Mouse (Mus musculus) CH12.LX (cell line): ENCODE measurements around the gene Nek6.

Experiments used
- CTCF ChIP-seq, 2 experiments: IDR thresholded peaks in 1 of 2; conservative IDR thresholded peaks in 1 of 2; 2 replicates each; pipeline ENCODE4 v1.5.1; 2011 to 2012; ENCODE audit warnings: low read depth in 2 of 2, low read length in 2 of 2, improper control_type of control experiment in 1 of 2, inconsistent platforms in 1 of 2, mild to moderate bottlenecking in 1 of 2, moderate library complexity in 1 of 2
- JUN ChIP-seq: IDR thresholded peaks from 2 replicates; pipeline ENCODE4 v1.6.1; 2011; ENCODE audit warnings: low read depth, mild to moderate bottlenecking, low read length, improper control_type of control experiment, moderate library complexity; ENCODE audit not compliant: insufficient read depth
- MAZ ChIP-seq: IDR thresholded peaks from 2 replicates; pipeline ENCODE4 v1.6.1; 2012; ENCODE audit warnings: low read depth, mild to moderate bottlenecking, inconsistent platforms, low read length, improper control_type of control experiment, moderate library complexity
- POLR2A ChIP-seq: IDR thresholded peaks from 2 replicates; pipeline ENCODE4 v1.6.1; 2011; ENCODE audit warnings: low read depth, mild to moderate bottlenecking, improper control_type of control experiment, low read length
- POLR2AphosphoS2 ChIP-seq: IDR thresholded peaks from 2 replicates; pipeline ENCODE4 v1.6.1; 2011; ENCODE audit warnings: low read depth, low read length, improper control_type of control experiment

DNA sequence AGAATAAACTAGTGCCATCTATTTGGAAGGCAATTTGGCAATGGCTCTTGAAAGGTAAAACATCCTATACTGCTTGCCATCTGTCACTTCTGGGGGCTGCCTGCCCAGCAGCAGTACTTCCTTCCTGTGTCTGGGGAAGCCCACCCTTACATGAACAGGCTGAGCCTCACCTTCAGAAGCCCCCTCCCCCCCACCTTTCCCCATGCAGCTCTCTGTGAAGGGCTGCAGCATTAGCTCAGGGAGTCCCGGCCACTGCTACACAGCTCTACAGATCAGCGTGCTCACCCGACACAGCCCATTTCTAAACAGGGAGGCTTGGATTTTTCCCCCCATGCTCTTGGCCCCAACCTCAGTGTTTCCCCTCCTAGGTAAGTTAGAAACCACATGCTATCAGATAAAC, 118.0 kb downstream of the Nek6 start:
- TF ChIP-seq CTCF (conservative IDR thresholded peaks at IDR 0.05 in 1 of 2, IDR thresholded peaks at IDR 0.05 in 1 of 2; ENCODE audit: low read depth in 2 of 2, low read length in 2 of 2) = no peak
- TF ChIP-seq MAZ = no peak
- no peak for TF ChIP-seq POLR2AphosphoS2
- TF ChIP-seq JUN = no peak
- no peak for TF ChIP-seq POLR2A
